Mouse (Mus musculus) frontal cortex, adult (tissue): Measurements from ENCODE around the gene 2700081O15Rik.
"Not testable (repeated sequence)": the region's sequence is repeated elsewhere in the genome, so short reads cannot be mapped to it uniquely, and the experiment has no call there.

ENCODE experiments used
- ATAC-seq: cut with Nextera tagmentation; 2 replicates; pipeline ENCODE4 v1.9.2; 2017; ENCODE audit warnings: mild to moderate bottlenecking, moderate library complexity, mixed read lengths; ENCODE audit not compliant: low TSS enrichment

The 2700081O15Rik gene

DNA sequence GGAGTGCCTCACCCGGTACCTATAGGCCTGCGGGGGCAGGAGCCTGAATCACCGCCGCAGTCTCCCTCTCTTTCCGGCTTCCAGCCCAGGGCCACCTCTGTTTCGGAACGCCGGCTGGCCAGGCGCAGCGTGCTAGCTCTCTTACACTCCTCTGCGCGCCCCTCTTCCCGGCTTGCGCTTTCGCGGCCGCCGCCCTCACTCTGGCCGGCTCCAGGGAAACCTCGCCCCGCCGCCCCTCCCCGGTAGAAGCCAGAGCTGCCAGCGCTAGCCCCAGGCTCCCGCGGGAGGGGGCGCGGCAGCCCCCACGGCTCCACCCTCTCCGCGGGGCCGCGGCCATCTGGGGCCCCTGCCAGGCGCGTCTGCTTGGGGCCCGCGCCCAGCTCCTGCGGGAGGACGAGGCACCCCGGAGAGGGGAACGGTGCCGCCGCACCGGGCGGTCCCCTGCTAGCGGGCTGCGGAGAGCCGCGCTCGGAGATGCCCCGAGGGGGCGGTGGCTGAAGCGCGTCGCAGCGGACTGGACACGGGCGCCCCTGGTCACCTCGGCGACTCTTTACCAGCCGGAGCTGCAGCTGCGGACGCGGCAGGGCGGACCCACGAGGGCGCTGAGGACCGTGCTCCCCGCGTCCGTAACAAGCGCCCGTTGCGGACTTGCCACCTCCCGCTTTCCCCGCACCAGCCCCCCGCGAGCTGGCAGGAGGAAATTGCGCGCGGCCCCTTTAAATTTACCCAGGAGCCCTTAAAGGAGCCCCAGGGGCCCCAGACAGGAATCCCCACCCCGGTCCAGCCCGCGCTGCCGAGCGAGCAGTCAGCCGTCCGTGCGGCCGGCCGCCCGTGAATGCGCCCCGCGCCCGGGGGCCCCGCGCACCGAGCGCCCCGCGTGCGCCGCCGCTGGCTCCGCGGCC is at the start of gene 2700081O15Rik:
Gene 2700081O15Rik (plus strand): TSS at position 792 of the 902 bp plus-strand sequence.
- ATAC-seq, result peak; percentile 35

DNA sequence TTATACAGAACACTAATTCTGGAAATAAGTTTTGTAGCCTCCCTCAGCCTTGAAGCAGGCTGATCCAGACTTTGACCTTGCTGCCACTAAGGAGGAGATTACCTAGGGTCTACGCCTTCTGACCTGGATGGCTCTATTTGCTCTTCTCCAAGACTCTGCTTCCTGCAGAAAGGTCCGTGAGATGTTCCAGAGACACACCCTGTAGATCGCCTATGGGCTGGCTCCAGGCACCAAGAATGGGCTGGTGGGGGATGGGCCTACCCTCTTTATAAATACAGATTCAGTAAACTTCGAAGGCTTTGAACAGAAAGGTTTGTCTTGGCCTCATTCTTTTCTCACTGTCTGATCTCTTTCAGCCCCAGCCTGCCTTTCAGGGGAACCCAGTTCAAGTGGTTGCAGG is 48.0 kb upstream of the 2700081O15Rik start:
- not testable (repeated sequence) for ATAC-seq

DNA sequence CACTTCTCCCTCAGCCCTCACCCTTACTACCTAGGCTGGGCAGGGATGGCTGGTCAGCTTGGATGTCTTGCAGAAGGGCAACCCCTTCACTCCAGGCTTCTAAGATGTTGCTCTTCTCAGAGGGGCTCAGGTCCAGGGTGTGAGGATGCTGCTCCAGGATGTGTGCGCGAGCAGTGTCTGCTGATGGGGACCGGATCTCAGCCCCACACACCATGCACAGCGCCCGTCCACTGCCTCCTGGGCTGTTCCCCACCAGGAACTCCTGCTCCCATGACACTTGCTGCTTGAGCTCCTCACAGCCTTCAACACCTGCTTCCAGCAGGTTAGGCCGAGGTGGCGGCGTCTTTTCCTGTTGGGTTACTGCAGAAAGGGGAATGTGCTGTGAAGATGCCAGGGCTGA is 42.9 kb upstream of the 2700081O15Rik start:
- ATAC-seq, result no peak

DNA sequence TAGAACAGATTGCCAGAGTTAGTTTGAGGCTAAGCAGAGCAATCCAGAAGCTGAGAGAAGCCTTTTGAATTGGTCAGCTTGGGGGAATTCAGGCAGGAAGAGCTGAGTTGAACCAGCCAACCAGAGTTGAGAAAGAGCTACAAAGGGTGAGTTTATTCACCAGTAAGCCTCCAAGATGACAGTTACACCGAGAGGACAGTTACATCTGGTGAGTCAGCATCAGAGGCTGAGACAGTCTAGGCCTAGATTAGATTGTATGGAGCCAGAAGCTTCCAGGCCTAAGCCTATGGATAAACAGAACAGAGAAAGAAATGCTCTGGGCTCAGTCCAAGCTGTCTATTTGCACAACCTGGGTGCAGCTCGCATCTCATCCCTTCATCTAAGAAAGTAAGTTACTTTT is 39.8 kb upstream of the 2700081O15Rik start:
- no peak for ATAC-seq

DNA sequence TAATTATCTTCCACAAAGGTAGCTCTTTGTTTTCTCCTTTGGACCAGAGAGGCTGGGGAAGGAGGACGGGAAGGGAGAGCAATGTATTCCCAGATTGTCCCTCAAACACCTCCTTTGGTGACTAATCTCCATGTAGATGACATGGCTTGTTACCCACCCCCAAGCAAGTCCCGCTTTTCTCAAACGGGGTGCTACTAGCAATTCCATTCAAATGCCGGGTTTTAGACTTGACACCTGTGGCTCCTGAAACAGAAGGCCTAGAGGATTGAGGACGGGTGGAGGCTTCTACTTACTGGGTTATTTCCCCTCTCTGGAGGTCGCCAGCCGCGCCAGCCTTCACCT is 35.5 kb upstream of the 2700081O15Rik start:
- ATAC-seq, result 0 out of 2 replicates have a peak, but pooled peaks have one; percentile 2

DNA sequence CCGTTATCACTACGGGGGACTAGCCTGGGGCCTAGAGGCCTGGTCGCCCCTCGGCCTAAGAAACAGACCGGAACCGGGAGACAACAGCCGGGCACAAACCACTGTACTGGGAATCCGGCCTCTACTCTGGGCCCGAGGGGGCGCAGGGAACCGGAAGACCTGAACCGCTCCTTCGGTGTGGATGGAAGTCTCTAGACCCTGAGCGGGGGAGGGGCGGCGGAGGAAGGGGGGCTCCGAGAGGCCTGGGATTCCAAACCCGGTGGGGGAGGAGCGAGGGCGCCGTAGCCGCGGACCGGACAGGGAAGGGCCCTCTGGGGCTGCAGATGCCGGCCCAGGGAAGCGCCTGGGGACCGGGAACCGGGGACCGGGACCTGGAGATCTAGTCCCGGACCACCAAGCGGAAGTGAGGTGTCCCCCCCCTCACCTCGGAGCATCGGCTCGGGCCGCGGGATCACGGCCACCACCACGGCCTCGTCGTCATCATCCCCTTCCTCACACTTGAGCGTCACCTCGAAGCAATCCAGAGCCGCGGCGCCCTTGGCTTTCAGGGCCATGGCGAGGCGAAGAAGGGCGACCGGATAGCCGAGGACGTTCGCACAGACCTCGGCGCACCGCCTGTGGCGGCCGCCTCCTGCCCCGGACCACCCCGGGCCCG is 35.0 kb upstream of the 2700081O15Rik start:
- peak; percentile 33; the same call in 1 of the 2 replicates for ATAC-seq

DNA sequence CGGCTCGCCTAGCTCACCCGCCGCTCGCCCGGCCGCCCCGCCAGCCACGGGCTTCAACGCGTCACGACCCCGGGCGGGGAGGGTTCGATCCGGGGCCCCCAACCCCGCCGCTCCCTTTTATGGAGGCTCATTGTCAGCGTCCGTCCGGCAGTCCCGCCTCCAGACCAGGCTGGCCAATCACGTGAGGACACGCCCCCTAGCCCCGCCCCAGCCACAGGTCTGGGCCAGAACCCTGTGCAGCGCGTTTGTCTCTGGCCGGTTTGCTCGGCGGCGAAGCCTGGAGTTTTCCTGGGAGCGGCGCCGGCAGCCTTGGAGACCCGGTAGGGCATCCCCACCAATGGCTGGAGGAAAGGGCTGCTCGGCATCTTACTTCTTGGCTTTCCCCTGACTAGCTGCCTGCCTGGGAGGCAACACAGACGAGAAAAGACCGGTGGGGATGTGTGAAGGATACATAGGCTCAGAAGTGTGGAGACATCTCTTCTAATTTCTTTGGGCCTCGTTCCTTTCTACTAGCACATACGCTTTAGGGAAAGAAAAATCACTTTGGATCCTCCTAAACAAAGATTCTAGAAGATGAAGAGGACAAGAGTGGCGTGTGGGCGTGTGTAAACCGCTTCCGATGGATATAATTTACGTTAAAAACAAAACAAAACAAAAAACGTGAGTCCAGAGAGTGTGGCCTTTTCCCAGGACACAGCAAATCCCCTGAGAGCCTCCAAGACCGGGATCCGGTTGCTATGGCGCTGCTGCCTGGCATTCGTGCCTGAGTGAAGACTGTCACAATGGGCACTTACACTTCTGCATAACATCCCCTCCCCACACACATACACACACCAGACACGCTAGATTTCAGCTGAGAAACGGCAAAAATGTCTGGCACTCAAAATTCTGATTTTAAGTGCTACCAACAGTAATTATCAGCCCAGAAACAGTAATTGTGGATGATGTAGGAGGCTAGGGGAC is 34.2 kb upstream of the 2700081O15Rik start, which contains the start of gene Spindoc:
Gene Spindoc (minus strand): TSS at position 92 of the 963 bp plus-strand sequence.
- peak; percentile 91 for ATAC-seq

DNA sequence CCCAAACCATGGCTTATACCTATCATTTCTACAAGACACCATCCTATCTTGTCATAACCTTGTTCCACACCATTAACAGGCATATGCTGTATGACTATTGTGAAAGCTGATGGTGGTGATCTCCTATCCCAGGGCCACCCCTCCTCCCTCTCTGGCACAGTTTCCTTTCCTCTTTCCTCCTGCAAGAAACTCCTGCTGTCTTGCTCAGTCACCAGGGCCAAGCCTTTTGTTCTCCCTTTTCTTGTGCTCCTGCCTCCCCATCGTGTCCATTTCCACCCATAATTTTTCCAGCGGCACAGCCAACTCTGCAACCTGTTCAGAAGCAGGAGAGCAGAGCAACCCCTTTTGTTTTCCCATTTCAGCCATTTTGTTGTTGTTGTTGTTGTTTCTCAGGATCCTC is 31.4 kb upstream of the 2700081O15Rik start:
- no peak for ATAC-seq

DNA sequence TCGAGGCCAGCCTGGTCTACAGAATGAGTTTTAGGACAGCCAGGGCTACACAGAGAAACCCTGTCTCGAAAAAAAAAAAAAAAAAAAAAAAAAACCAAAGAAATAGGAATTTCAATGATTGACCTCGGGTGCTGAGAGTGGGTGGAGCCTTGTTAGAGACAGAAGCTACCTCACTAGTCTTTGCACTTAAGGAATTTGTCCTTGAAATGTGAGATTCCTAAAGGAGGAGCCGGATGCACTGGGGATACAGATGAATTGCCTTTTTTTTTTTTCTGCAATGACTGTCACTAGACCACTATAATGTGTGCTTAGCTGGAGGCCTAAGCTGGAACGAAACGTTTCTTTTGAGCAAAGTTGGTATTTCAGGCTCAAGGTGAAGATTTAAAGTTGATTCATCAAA is 28.9 kb upstream of the 2700081O15Rik start:
- no peak for ATAC-seq

DNA sequence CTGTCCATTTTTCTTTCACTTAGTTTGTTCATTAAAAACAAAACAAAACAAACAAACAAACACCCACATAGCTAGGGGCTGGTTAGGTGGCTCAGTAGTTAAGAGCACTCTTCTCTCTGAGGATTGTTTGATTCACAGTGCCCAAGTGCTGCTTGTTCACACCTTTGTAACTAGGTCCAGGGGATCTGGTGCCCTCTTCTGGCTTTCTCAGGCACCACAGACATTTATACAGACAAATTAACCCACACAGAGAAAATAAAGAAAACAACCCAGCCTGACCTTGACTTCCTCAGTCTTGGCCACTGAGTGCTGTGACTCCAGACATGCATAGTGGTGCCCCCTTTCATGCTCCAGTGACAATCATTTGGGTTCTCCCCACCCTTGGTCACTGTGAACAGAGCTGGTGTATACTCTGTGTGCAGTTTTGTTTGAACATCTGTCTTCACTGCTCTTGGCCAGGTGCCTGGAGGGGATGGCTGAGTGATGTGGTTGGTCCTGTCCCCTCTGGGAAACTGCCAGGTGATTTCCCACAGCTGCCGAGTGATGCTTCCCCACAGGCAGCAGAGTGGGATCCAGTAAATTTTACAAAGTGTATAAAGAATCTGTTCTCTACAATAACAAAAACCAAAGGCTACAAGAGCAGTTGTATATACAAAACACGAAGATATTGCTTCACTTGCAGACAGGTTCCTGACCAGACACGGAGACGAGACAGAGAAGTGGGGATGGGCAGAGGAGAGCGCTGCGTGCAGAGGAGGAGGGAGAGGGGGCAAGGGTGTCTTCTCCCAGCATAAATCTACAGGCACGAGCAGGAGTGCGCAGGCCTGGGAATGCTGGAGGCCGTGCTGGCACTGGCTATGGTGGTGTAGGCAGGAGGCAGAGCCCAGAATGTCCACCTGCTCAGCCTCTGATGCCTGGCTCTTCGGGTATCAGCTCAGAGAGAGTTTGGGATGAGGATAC is 20.3 kb upstream of the 2700081O15Rik start:
- ATAC-seq, result not testable (repeated sequence)

DNA sequence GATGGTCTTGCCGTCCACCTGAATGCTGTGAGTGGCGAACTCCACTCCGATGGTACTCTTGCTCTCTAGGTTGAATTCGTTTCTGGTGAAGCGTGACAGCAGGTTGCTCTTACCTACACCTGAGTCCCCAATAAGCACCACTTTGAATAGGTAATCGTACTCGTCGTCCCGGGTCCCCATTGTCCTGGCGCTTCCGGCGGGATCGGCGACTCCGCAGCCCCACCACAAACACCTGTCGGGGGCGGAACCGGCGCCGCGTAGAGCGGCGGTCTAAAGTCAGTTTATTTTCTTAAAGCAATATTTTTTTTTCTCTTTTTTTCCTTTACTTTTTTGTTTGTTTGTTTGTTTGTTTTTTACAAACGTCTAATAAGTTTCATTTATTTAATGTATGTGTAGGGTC is 18.5 kb upstream of the 2700081O15Rik start:
- not testable (repeated sequence) for ATAC-seq

DNA sequence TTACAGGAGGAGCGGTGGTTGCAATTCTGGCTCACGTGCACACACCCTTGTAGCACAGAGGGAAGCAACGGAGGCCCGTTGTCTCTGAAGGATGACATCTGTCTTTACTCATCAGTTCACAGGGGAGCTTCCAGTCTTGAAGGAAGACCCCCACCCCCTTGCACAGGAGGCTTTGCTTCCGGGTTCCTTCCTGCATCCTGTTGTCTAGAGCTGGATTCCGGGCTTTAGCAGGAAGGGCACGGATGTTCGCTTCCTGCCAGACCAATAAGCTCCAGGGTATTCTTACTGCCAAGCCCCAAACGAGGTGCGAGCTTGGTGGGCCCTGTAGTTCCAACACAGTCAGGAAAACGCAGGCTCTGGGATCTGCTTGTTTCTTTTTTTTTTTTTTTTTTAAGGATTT is 16.8 kb upstream of the 2700081O15Rik start:
- ATAC-seq, result no peak

DNA sequence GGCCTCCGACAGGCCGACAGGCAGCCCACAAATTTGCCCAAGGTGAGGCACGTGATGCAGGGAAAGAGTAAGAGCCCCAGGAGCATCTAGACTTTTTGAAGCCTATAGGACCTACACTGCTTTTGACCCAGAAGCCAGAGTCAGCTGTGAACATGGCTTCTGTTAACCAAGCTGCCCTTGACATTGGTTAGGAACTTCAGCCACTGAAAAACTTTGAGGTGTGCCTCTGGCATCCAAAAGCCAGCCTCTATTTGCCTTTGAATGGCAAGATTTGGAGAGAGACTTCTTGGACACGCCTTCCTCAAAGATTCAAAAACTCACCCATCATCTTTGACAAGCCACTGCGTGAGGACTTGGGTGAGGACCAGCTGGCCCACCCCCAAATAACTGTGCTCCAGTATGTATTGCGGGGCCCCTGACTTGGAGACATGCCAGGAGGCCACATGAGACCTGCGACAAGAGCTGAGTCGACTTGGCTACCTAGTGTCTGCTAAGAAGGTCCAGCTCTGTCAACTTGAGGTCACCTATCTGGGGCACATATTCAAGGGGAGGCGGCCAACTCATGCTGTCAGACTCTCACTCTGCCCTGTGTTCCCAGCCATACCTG is 12.7 kb upstream of the 2700081O15Rik start:
- ATAC-seq, result no peak

DNA sequence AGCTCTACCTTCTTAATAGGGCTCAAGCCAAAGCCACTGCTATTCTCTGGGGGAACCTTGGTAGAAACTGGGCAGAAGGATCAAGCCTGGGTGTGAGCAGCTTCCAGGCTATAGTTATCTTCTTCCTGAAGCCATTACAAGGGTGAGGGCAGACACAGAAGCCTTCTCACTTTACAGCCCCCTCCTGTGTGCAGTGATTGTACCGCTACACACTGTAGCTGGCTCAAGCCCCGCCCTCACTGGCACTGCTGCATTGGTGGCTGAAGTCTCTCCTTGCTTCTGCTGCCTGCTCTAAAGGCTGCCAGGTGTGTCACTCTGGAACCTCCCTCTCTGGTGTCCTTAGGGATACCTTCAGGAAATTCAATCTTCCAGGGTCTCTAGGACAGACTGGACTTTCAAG is 5.1 kb upstream of the 2700081O15Rik start:
- no peak for ATAC-seq

DNA sequence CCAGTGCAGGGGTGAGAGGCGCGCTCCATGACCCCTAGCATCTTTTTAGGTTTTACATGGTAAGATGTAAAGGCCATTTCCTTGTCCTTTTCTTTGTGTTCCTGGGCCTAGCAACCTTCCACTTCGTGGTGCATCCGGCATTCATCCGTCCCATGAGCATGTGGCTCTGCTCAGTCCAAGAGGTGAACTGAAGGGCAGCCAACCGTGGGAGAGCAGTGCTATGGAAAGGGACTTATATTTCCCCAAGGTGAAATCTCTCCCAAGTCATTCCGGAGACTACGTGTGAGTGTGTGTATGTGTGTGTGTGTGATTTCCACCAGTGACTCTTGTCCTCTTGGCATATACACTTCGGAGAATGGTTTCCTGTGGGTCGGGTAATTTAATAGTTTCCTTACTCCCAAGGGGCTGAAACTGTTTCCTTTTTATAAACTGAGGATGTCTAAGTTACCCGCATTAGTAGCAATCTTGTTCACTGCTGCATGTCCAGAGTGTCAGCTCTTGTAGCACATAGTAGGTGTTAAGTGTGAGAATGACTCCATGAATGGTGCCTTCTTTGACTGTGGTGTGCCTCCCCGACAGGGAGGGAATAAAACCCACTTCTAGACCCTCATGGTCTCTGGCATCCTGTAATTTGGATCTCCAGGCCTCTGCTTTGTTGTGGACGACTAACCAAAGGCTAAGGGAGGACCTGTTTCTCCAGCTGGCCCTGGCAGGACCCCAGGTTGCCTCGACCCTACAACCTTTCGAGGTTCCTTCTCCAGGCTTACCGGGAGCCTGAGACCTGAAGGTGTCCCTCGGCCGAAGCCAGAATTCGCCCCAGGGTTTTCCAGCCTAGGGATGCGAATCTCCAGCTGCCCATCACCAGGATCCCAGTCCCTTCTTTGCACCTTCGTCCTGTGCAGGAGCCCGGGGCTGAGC is 1.2 kb upstream of the 2700081O15Rik start:
- no peak for ATAC-seq

DNA sequence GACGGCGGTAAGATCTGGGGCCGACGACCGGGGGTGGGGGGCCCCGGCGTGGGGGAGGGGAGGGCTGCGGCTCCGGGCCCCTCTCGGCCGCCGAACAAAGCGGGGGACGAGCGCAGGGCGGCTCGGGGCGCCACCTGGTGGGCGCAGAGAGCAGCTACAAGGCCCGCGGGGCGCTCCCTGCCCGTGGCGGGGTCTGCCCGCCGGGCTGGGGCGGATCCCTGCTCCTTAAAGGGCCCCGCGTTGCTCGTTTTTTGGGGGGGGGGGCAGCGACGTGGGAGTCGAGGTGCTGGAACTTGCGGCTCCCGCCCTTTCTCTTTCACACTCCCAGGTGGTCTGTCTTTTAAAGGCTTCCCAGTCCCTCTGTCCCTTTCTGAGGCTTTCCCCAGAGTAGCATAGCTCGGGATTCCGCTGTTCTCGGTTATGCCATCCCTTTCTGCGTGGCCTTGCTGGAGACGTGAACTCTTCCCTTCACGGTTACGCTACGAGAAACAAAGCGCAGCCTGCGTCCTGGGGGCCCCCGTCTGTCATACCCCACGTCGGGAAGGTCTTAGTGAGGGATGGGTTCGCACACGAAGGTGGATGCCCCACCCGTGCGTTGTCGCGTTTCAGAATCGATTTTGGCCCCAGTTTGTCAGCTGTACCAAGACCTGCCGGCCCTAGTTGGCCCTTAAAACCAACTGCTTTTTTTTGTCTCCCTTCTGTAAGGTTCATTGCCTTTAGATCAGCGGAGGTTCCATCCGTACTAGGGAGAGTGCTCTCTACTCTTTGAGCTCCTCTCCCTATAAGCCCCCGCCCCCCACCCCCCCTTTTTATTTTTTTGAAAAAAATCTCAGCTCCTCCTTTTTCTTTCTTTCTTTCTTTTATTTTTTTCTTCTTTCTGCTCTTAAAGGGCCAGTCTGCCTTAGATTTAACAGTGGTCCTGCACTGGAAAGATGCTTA is 755 bp downstream of the 2700081O15Rik start:
- peak; percentile 32 for ATAC-seq

DNA sequence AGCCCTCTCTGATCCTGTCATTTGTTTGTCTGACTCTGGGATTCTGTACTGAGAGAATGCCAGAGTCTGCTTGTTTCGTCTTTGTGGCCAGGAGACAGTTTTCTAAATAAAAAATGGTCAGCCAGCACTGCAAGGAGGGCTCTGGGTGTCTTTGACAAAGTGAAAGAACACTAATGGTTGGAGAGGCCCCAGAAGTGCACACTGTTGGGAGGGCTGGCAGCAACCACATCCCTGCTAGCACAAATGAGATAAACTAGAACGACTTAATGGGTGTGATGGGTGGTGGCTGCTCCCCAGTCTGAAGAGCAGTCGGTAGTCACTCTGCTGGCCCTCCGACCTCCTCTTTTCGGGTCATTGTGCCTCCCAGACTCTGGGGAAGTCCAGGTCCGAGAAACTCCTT is 1.7 kb downstream of the 2700081O15Rik start:
- no peak for ATAC-seq

DNA sequence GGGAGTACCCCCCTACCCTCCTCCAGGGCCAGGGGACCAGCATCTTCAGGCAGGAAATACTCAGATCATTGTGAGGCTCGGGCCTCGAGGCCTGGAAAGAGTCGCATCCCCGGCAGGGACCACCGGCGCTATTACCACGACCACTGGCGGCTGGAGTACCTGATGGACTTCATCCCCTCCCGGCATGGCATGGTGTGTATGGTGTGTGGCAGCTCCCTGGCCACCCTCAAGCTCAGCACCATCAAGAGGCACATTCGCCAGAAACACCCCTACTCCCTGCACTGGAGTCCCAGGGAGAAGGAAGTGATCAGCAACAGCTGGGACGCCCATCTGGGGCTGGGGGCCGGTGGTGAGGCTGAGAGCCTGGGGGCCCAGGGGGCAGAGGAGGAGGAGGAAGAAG is 2.7 kb downstream of the 2700081O15Rik start:
- no peak for ATAC-seq
